Mouse (Mus musculus) erythroblast, embryonic 14.5 days (primary cell): ENCODE measurements around the gene Plcg2. TPM values are rescaled to one million over a fixed set of nuclear protein-coding genes. Genes with fewer than 3 reads are reported as not detected.

ENCODE experiments used
- H3K27me3 ChIP-seq: 2 replicates; pipeline ENCODE4 v1.6.1; 2012; ENCODE audit warnings: inconsistent platforms; ENCODE audit not compliant: control insufficient read depth
- H3K36me3 ChIP-seq: 2 replicates; pipeline ENCODE4 v1.6.1; 2012; ENCODE audit warnings: mild to moderate bottlenecking, inconsistent platforms; ENCODE audit not compliant: control insufficient read depth
- H3K4me1 ChIP-seq: 2 replicates; pipeline ENCODE4 v1.6.1; 2012; ENCODE audit warnings: inconsistent platforms; ENCODE audit not compliant: control insufficient read depth
- H3K4me3 ChIP-seq: replicated peaks from 2 replicates; pipeline ENCODE3; 2012; ENCODE audit warnings: moderate library complexity, mild to moderate bottlenecking, inconsistent platforms
- H3K9me3 ChIP-seq: 2 replicates; pipeline ENCODE4 v1.6.1; 2012; ENCODE audit warnings: low read length, inconsistent platforms, mixed read lengths; ENCODE audit not compliant: control insufficient read depth
- GATA1 ChIP-seq: IDR thresholded peaks from 2 replicates; pipeline ENCODE4 v1.6.1; 2012; ENCODE audit warnings: low read length, inconsistent platforms, mixed read lengths
- TAL1 ChIP-seq: IDR thresholded peaks from 3 replicates; pipeline ENCODE4 v1.6.1; 2012; ENCODE audit warnings: low read length, inconsistent platforms, mixed read lengths
- polyA plus RNA-seq: library from polyadenylated mRNA; stranded (reverse); fragments of >175 nt; gene quantifications from 2 replicates; pipeline ENCODE4 v1.2.3, GENCODE M21; 2012

The Plcg2 gene
- polyA plus RNA-seq, 1 experiment, result 0.07 TPM

DNA sequence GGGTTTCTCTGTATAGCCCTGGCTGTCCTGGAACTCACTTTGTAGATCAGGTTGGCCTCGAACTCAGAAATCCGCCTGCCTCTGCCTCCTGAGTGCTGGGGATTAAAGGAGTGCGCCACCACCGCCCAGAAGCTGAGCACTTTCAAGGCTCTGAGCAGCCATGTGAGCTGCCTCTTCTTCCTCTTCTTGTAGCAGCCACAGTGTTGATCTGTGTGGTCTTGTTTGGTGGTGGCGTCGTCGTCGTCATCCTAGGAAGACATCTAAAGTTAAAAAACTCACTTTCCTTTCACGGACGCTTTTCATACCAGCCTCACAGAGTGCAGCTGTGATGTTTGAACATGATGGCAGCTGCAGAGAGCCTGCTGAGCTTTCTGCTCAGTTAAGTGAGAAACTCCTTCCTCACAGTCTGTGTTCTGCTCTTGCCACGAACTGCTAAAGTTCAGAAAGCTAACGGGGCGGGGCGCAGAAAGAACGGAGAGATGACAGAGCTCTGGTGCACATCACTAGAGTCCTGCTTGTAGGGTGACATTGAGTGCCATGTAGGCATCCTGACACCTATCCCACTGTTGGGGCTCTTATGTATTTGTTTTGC lies 34.4 kb downstream of the Plcg2 start:
- TF ChIP-seq TAL1 (no peak), GATA1 (no peak)
- Histone ChIP-seq H3K9me3 (peaks cover 3% of the 10 kb centered on the region; the same call in 1 of the 2 replicates), H3K4me1 (no peaks in the 10 kb centered on the region), H3K4me3 (no peak overlapping the region), H3K27me3 (no peaks in the 10 kb centered on the region), H3K36me3 (no peaks in the 10 kb centered on the region)

DNA sequence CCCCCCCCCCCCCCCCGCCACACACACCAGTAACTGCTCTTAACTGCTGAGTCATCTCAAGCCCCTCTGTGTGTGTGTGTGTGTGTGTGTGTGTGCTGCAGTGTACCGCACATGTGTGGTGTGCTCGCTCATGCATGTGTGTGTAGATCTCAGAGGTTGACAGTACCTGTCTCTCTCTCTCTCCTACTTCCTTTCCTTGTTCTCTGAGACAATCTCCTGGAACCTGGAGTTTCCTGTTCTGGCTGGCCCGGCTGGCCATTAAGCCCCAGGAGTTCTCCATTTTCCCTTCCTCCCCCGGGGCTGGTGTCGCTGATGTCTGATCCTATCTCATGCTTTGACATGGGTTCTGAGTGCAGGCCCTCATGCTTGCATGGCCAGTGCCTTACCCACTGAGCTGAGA lies 38.8 kb downstream of the Plcg2 start:
- Histone ChIP-seq H3K4me3 (no peak overlapping the region), H3K4me1 (no peaks in the 10 kb centered on the region), H3K36me3 (no peaks in the 10 kb centered on the region)

DNA sequence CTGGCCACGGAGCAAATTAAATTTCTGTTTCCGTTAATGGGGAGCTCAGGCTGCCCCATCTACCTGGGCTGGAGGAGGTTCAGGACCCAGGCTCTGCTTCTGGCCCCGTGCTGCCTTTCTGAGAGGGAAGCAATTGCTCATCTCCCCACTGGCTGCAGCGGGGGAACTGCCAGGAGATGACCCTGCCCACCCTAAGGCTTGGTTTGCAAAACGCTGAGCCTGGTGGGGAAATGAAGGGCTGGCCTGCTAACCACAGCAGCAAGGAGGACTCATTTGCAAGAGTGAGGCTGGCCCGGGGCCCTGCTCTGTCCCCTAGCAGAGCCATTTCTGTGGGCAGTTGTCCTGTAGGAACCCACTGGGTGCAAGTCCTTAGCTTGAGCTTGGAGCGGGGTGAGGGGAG lies 39.7 kb downstream of the Plcg2 start:
- Histone ChIP-seq H3K4me3 (no peak overlapping the region), H3K36me3 (no peaks in the 10 kb centered on the region), H3K9me3 (peaks cover 3% of the 10 kb centered on the region; the same call in 1 of the 2 replicates), H3K4me1 (no peaks in the 10 kb centered on the region), H3K27me3 (no peaks in the 10 kb centered on the region)
- no peak for TF ChIP-seq TAL1
- TF ChIP-seq GATA1, result no peak

More for the DNA sequence above, 38.8 kb downstream of the Plcg2 start:
- no peak for TF ChIP-seq GATA1
- no peak for TF ChIP-seq TAL1
- H3K27me3 ChIP-seq, result no peaks in the 10 kb centered on the region
- H3K9me3 ChIP-seq, result peaks cover 3% of the 10 kb centered on the region; the same call in 1 of the 2 replicates

DNA sequence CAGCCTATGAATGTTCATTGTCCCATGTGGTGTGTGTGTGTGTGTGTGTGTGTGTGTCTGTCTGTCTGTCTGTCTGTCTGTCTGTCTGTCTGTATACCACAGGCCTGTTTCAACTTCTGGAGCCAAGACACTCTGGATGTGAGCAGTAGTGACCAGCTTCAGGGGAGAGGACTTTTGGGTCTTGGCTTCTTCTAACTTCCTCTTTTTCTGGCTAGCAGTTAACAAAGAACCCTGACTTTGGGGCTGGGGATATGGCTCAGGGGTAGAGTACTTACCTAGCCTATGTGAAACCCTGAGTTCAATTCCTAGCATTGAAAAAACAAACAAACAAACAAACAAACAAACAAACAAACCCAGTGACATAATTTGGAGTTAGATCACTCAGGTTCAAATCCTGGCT lies 44.9 kb downstream of the Plcg2 start:
- Histone ChIP-seq H3K4me3 (no peak overlapping the region), H3K36me3 (no peaks in the 10 kb centered on the region), H3K9me3 (no peaks in the 10 kb centered on the region), H3K4me1 (peaks cover 6% of the 10 kb centered on the region), H3K27me3 (no peaks in the 10 kb centered on the region)
- TF ChIP-seq TAL1 (no peak), GATA1 (no peak)

DNA sequence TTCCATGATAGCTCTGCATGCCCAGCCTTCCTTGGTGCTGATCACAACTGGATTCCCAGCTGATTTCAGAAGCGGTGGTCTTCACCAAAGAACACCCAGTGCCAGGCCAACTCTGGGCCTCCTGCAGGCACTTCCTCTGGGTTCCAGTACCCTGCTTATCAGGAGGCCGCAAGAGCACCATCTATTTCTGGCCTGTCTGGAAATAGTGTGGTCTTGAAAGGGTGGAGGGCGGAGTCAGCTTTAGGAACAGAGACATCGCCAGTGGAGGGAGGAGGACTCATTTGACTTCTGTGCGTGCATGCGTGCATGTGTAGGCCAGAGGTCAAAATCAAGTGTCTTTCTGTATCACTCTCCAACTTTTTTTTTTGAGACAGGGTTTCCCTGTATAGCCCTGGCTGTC lies 45.7 kb downstream of the Plcg2 start:
- Histone ChIP-seq H3K36me3 (no peaks in the 10 kb centered on the region), H3K9me3 (no peaks in the 10 kb centered on the region), H3K4me1 (peaks cover 9% of the 10 kb centered on the region), H3K4me3 (no peak overlapping the region), H3K27me3 (no peaks in the 10 kb centered on the region)
- no peak for TF ChIP-seq GATA1
- TF ChIP-seq TAL1, result no peak

DNA sequence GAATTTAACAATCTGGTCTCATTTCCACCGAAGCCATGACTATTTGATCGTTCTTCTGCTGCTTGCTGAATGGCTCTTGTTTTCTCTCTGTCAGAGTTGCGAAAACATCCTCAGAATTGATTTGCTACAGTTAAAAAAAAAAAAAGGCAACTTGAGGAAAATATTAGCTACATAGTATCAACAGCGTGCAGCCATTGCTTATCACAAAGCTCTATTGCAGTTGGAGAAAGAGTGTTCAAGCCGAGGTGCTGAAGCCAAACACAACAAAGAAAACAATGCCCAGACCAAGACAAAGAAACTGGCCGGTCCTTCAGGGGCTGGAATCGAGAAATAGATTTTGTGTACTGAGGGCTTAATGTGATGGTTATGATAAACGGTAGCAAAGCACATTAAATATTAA lies 47.0 kb downstream of the Plcg2 start:
- TF ChIP-seq TAL1 (no peak), GATA1 (no peak)

DNA sequence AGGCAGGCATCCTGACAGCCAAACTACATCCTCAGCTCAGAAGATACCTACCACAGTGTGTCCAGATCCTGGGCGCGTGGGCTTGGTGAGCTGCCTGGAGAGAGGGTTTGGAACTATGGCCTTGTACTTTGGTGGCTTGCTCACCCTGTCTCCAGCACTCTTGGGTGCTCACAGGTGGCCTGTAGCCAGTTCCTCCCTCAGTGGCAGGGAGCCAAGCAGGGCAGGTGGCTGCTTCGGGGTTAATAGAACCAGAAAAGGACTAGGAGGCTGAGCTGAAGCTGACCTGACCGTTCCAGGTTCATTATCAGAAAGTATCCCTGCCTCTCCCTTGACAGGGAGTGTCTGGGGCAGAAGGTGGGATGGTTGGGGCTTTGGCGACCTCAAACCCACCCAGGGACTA lies 48.3 kb downstream of the Plcg2 start:
- no peak overlapping the region for H3K4me3 ChIP-seq
- peaks cover 9% of the 10 kb centered on the region for H3K4me1 ChIP-seq
- H3K9me3 ChIP-seq, result no peaks in the 10 kb centered on the region
- no peaks in the 10 kb centered on the region for H3K27me3 ChIP-seq
- H3K36me3 ChIP-seq, result no peaks in the 10 kb centered on the region
- no peak for TF ChIP-seq TAL1
- TF ChIP-seq GATA1, result no peak

More for the DNA sequence above, 47.0 kb downstream of the Plcg2 start:
- no peaks in the 10 kb centered on the region for H3K36me3 ChIP-seq
- H3K4me1 ChIP-seq, result peaks cover 9% of the 10 kb centered on the region
- no peaks in the 10 kb centered on the region for H3K9me3 ChIP-seq
- H3K27me3 ChIP-seq, result no peaks in the 10 kb centered on the region
- H3K4me3 ChIP-seq, result no peak overlapping the region

DNA sequence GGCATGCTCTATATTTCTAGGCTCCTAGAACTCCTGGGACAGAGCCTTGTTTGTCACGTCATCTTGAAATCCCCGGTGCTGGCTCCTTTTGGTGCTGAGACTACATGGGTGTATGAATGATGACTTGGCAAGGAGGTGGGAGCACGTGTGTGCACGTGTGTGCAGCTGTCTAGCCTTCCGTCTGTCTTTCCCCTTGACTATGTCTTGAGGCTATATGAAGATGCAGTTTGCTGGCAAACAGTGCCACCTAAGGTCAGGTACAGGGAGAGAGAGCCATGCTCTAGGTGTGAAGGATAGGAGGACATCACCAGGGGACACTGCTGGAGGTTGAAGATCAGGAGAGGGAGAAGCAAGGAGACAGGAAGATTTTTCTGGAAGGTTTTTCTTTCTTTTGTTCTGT lies 49.9 kb downstream of the Plcg2 start:
- Histone ChIP-seq H3K4me3 (no peak overlapping the region), H3K9me3 (no peaks in the 10 kb centered on the region)
- no peak for TF ChIP-seq TAL1
- TF ChIP-seq GATA1, result no peak

DNA sequence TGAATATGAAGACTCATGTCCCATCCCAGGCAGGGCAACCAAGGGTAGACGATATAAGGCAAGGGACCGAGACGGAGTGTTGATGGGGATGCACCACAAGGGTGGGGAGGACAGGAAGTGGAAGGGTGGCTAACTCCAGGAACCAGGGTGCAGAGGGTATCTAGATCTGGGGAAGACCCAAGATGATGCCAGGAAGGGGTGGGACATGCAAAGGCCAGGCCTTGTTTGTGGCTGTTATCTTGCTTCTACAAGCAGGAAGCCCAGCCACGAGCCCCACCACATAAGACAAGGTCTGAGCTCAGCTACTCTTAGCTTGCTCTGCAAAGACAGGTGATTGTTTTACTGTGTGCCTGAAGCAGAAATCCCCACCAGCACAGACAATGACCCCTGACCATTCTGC lies 50.4 kb downstream of the Plcg2 start:
- H3K36me3 ChIP-seq, result no peaks in the 10 kb centered on the region
- no peak overlapping the region for H3K4me3 ChIP-seq
- H3K27me3 ChIP-seq, result no peaks in the 10 kb centered on the region
- H3K9me3 ChIP-seq, result no peaks in the 10 kb centered on the region
- TF ChIP-seq GATA1 (no peak), TAL1 (no peak)
- peaks cover 7% of the 10 kb centered on the region for H3K4me1 ChIP-seq

More for the DNA sequence above, 49.9 kb downstream of the Plcg2 start:
- H3K36me3 ChIP-seq, result no peaks in the 10 kb centered on the region
- H3K27me3 ChIP-seq, result no peaks in the 10 kb centered on the region
- H3K4me1 ChIP-seq, result peaks cover 9% of the 10 kb centered on the region

DNA sequence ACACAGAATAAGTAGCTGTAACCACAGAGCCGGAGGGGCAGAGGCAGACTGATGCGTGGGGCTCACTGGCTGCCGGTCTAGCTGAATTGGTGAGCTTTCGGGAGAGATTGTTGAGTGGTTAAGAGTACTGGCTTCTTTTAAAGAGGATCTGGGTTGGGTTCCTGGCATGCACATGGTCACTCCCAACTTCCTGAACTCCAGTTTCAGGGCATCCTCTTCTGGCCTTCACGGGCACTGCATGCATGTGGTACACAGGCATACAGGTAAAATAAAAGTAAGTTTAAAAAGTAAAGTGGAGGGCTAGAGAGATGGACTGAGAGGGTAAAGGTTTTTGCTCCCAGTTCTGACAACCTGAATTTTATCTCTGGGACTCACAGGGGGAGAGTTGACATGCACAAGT lies 52.4 kb downstream of the Plcg2 start:
- no peaks in the 10 kb centered on the region for H3K36me3 ChIP-seq
- H3K4me1 ChIP-seq, result peaks cover 3% of the 10 kb centered on the region
- no peak overlapping the region for H3K4me3 ChIP-seq
- H3K9me3 ChIP-seq, result no peaks in the 10 kb centered on the region
- no peaks in the 10 kb centered on the region for H3K27me3 ChIP-seq
- TF ChIP-seq GATA1, result no peak
- no peak for TF ChIP-seq TAL1
